Mouse (Mus musculus) megakaryocyte, embryonic 14.5 days (primary cell): Measurements from ENCODE around the gene Arhgap19. TPM values are rescaled to one million over a fixed set of nuclear protein-coding genes. Genes with fewer than 3 reads are reported as not detected.
"Not testable (repeated sequence)": the region's sequence is repeated elsewhere in the genome, so short reads cannot be mapped to it uniquely, and the experiment has no call there.

Experiments
- H3K27me3 ChIP-seq: replicated peaks from 2 replicates; pipeline ENCODE3; 2012; ENCODE audit warnings: inconsistent platforms
- H3K36me3 ChIP-seq: replicated peaks from 2 replicates; pipeline ENCODE3; 2012; ENCODE audit warnings: low read length, inconsistent platforms, mixed read lengths
- H3K4me1 ChIP-seq: 2 replicates; pipeline ENCODE4 v1.6.1; 2012; ENCODE audit warnings: inconsistent platforms
- H3K4me3 ChIP-seq: replicated peaks from 2 replicates; pipeline ENCODE3; 2012; ENCODE audit warnings: moderate library complexity, mild to moderate bottlenecking, inconsistent platforms
- H3K9me3 ChIP-seq: 2 replicates; pipeline ENCODE4 v1.6.1; 2012; ENCODE audit warnings: inconsistent platforms
- FLI1 ChIP-seq: IDR thresholded peaks from 2 replicates; pipeline ENCODE4 v1.6.1; 2012; ENCODE audit warnings: low read length, inconsistent platforms, mixed read lengths
- GATA1 ChIP-seq: IDR thresholded peaks from 3 replicates; pipeline ENCODE4 v1.6.1; 2012; ENCODE audit warnings: mixed read lengths, low read length, inconsistent platforms, borderline replicate concordance
- polyA plus RNA-seq: library from polyadenylated mRNA; stranded (reverse); fragments of >175 nt; gene quantifications from 2 replicates; pipeline ENCODE4 v1.2.3, GENCODE M21; 2012; ENCODE audit warnings: low replicate concordance; ENCODE audit not compliant: insufficient read depth

Arhgap19 gene
- polyA plus RNA-seq, result 1.8 TPM in 1 of 2 replicates, not detected in the other

- peak within 1 kb of the TSS; percentile 100 for H3K4me3 ChIP-seq
- H3K4me1 ChIP-seq, result peaks cover 52% of the 10 kb centered on the region
- peaks cover 11% of the 10 kb centered on the region for H3K36me3 ChIP-seq
- no peaks in the 10 kb centered on the region for H3K27me3 ChIP-seq
- TF ChIP-seq FLI1 (no peak), GATA1 (no peak)
- peaks cover 12% of the 10 kb centered on the region for H3K9me3 ChIP-seq
Observed at GRCm38 (mm10) chr19:41801742-41802369, at the start of gene Arhgap19. TSS of gene Arhgap19 (minus strand) at chr19:41802047.

- peaks cover 39% of the 10 kb centered on the region for H3K4me1 ChIP-seq
- TF ChIP-seq GATA1 (no peak), FLI1 (no peak)
- no peak overlapping the region for H3K4me3 ChIP-seq
- peaks cover 5% of the 10 kb centered on the region for H3K36me3 ChIP-seq
- no peaks in the 10 kb centered on the region for H3K27me3 ChIP-seq
- H3K9me3 ChIP-seq, result peaks cover 6% of the 10 kb centered on the region
Observed at GRCm38 (mm10) chr19:41850719-41851543, 49.1 kb upstream of the Arhgap19 start.

- H3K36me3 ChIP-seq, result peaks cover 7% of the 10 kb centered on the region
- peaks cover 45% of the 10 kb centered on the region for H3K4me1 ChIP-seq
- TF ChIP-seq GATA1 (no peak), FLI1 (no peak)
- no peaks in the 10 kb centered on the region for H3K27me3 ChIP-seq
- no peak overlapping the region for H3K4me3 ChIP-seq
- peaks cover 6% of the 10 kb centered on the region for H3K9me3 ChIP-seq
Observed at GRCm38 (mm10) chr19:41850021-41850718, 48.3 kb upstream of the Arhgap19 start.

GRCm38 (mm10) chr19:41847992-41848851, 46.4 kb upstream of the Arhgap19 start, which contains the start of gene Frat2:
TSS of gene Frat2 (minus strand) at chr19:41848132.
- H3K36me3 ChIP-seq, result peaks cover 13% of the 10 kb centered on the region
- TF ChIP-seq GATA1, result no peak
- TF ChIP-seq FLI1, result no peak
- H3K4me3 ChIP-seq, result peak within 1 kb of the TSS; percentile 93
- peaks cover 6% of the 10 kb centered on the region for H3K9me3 ChIP-seq
- no peaks in the 10 kb centered on the region for H3K27me3 ChIP-seq
- H3K4me1 ChIP-seq, result peaks cover 63% of the 10 kb centered on the region

GRCm38 (mm10) chr19:41847614-41847991, 45.8 kb upstream of the Arhgap19 start:
- peaks cover 11% of the 10 kb centered on the region for H3K36me3 ChIP-seq
- H3K4me1 ChIP-seq, result peaks cover 65% of the 10 kb centered on the region
- not testable (repeated sequence) for H3K27me3 ChIP-seq, H3K9me3 ChIP-seq
- peak overlapping the region; percentile 93 for H3K4me3 ChIP-seq

- Histone ChIP-seq H3K9me3 (no peaks in the 10 kb centered on the region), H3K4me1 (peaks cover 67% of the 10 kb centered on the region), H3K27me3 (no peaks in the 10 kb centered on the region), H3K36me3 (peaks cover 9% of the 10 kb centered on the region), H3K4me3 (peak overlapping the region; percentile 93)
- TF ChIP-seq FLI1, result no peak
- no peak for TF ChIP-seq GATA1
Observed at GRCm38 (mm10) chr19:41847091-41847581, 45.3 kb upstream of the Arhgap19 start.

GRCm38 (mm10) chr19:41846366-41847090, 44.7 kb upstream of the Arhgap19 start:
- TF ChIP-seq FLI1 (no peak), GATA1 (no peak)
- H3K4me1 ChIP-seq, result peaks cover 68% of the 10 kb centered on the region
- H3K27me3 ChIP-seq, result no peaks in the 10 kb centered on the region
- peak overlapping the region; percentile 93 for H3K4me3 ChIP-seq
- no peaks in the 10 kb centered on the region for H3K9me3 ChIP-seq
- peaks cover 9% of the 10 kb centered on the region for H3K36me3 ChIP-seq

GRCm38 (mm10) chr19:41844345-41844744, 42.5 kb upstream of the Arhgap19 start:
- Histone ChIP-seq H3K9me3 (no peaks in the 10 kb centered on the region), H3K4me3 (no peak overlapping the region), H3K4me1 (peaks cover 69% of the 10 kb centered on the region), H3K36me3 (peaks cover 9% of the 10 kb centered on the region), H3K27me3 (no peaks in the 10 kb centered on the region)
- TF ChIP-seq FLI1 (no peak), GATA1 (no peak)

GRCm38 (mm10) chr19:41842706-41843105, 40.9 kb upstream of the Arhgap19 start:
- TF ChIP-seq GATA1, result no peak
- no peak for TF ChIP-seq FLI1

More at GRCm38 (mm10) chr19:41842706-41843105, 40.9 kb upstream of the Arhgap19 start:
- H3K4me3 ChIP-seq, result no peak overlapping the region
- no peaks in the 10 kb centered on the region for H3K9me3 ChIP-seq
- peaks cover 86% of the 10 kb centered on the region for H3K4me1 ChIP-seq
- H3K36me3 ChIP-seq, result peaks cover 9% of the 10 kb centered on the region
- H3K27me3 ChIP-seq, result no peaks in the 10 kb centered on the region
